Mouse (Mus musculus): ENCODE results near the gene Klhl11. TPM values are rescaled to one million over a fixed set of nuclear protein-coding genes. Genes with fewer than 3 reads are reported as not detected.

Gene Klhl11
- polyA plus RNA-seq, 1 experiment from 2014 or later, result 11.7 TPM

- H3K4me1 ChIP-seq (ENCODE audit: control insufficient read depth, insufficient read depth, low read length), result no peaks in the 10 kb centered on the region
- no peak overlapping the region for H3K9ac ChIP-seq (ENCODE audit: low read depth, low read length)
- H3K9me3 ChIP-seq (ENCODE audit: control insufficient read depth, low read length), result no peaks in the 10 kb centered on the region
- 94% methylated on average over 3 of the region's 3 CpGs for WGBS
- ATAC-seq (ENCODE audit: low read depth) (no peak), DNase-seq (ENCODE audit: low spot score) (no peak)
- no peaks in the 10 kb centered on the region for H3K27me3 ChIP-seq (replicated peaks; ENCODE audit: control insufficient read depth, insufficient read depth, low read length)
- H3K4me3 ChIP-seq (ENCODE audit: low read depth, low read length), result no peak overlapping the region
- H3K36me3 ChIP-seq (ENCODE audit: control insufficient read depth, insufficient read depth, low read length), result peaks cover 91% of the 10 kb centered on the region
- no peak overlapping the region for H3K27ac ChIP-seq (replicated peaks; ENCODE audit: low read depth, low read length)
- H3K4me2 ChIP-seq (ENCODE audit: low read depth, low read length), result no peak overlapping the region
Observed at GRCm38 (mm10) chr11:100484461-100484860, 11.9 kb upstream of the Klhl11 start.

GRCm38 (mm10) chr11:100479152-100479551 lies 6.6 kb upstream of the Klhl11 start:
- H3K4me2 ChIP-seq (ENCODE audit: low read depth, low read length), result no peak overlapping the region
- peaks cover 83% of the 10 kb centered on the region for H3K36me3 ChIP-seq (ENCODE audit: control insufficient read depth, insufficient read depth, low read length)
- H3K9me3 ChIP-seq (ENCODE audit: control insufficient read depth, low read length), result no peaks in the 10 kb centered on the region
- ATAC-seq (ENCODE audit: low read depth), result peak; percentile 67
- H3K4me3 ChIP-seq (ENCODE audit: low read depth, low read length), result no peak overlapping the region
- H3K27me3 ChIP-seq (replicated peaks; ENCODE audit: control insufficient read depth, insufficient read depth, low read length), result no peaks in the 10 kb centered on the region
- DNase-seq (ENCODE audit: low spot score), result peak; percentile 42
- WGBS, result 78% methylated on average over 7 of the region's 7 CpGs
- H3K4me1 ChIP-seq (ENCODE audit: control insufficient read depth, insufficient read depth, low read length), result no peaks in the 10 kb centered on the region
- no peak overlapping the region for H3K9ac ChIP-seq (ENCODE audit: low read depth, low read length)
- H3K27ac ChIP-seq (replicated peaks; ENCODE audit: low read depth, low read length), result 0 out of 2 replicates have a peak overlapping the region, but pooled peaks have one; percentile 21

- no peak for ATAC-seq (ENCODE audit: low read depth)
- DNase-seq (ENCODE audit: low spot score), result no peak
- 88% methylated on average over 5 of the region's 5 CpGs for WGBS
- H3K27me3 ChIP-seq (replicated peaks; ENCODE audit: control insufficient read depth, insufficient read depth, low read length), result no peaks in the 10 kb centered on the region
- no peaks in the 10 kb centered on the region for H3K9me3 ChIP-seq (ENCODE audit: control insufficient read depth, low read length)
- no peak overlapping the region for H3K4me3 ChIP-seq (ENCODE audit: low read depth, low read length)
- no peak overlapping the region for H3K4me2 ChIP-seq (ENCODE audit: low read depth, low read length)
- H3K27ac ChIP-seq (replicated peaks; ENCODE audit: low read depth, low read length), result no peak overlapping the region
- H3K9ac ChIP-seq (ENCODE audit: low read depth, low read length), result no peak overlapping the region
- peaks cover 56% of the 10 kb centered on the region for H3K36me3 ChIP-seq (ENCODE audit: control insufficient read depth, insufficient read depth, low read length)
- peaks cover 2% of the 10 kb centered on the region for H3K4me1 ChIP-seq (ENCODE audit: control insufficient read depth, insufficient read depth, low read length)
Observed at GRCm38 (mm10) chr11:100476281-100476680, 3.7 kb upstream of the Klhl11 start.

GRCm38 (mm10) chr11:100472935-100473295 lies 374 bp upstream of the Klhl11 start:
- H3K4me2 ChIP-seq (ENCODE audit: low read depth, low read length), result peak overlapping the region; percentile 32; the same call in 1 of the 2 replicates
- no peak for DNase-seq (ENCODE audit: low spot score)
- H3K27ac ChIP-seq (replicated peaks; ENCODE audit: low read depth, low read length), result peak overlapping the region; percentile 84; the same call in 1 of the 2 replicates
- H3K9ac ChIP-seq (ENCODE audit: low read depth, low read length), result peak overlapping the region; percentile 96
- peaks cover 22% of the 10 kb centered on the region for H3K36me3 ChIP-seq (ENCODE audit: control insufficient read depth, insufficient read depth, low read length)
- ATAC-seq (ENCODE audit: low read depth), result peak; percentile 13; the same call in 1 of the 2 replicates
- H3K4me1 ChIP-seq (ENCODE audit: control insufficient read depth, insufficient read depth, low read length), result peaks cover 15% of the 10 kb centered on the region
- peak overlapping the region; percentile 97 for H3K4me3 ChIP-seq (ENCODE audit: low read depth, low read length)
- WGBS, result 36% methylated on average over 5 of the region's 5 CpGs
- H3K9me3 ChIP-seq (ENCODE audit: control insufficient read depth, low read length), result no peaks in the 10 kb centered on the region
- H3K27me3 ChIP-seq (replicated peaks; ENCODE audit: control insufficient read depth, insufficient read depth, low read length), result no peaks in the 10 kb centered on the region

- Histone ChIP-seq H3K36me3 (ENCODE audit: control insufficient read depth, insufficient read depth, low read length) (peaks cover 19% of the 10 kb centered on the region), H3K9ac (ENCODE audit: low read depth, low read length) (peak overlapping the region; percentile 96), H3K4me2 (ENCODE audit: low read depth, low read length) (peak overlapping the region; percentile 79), H3K9me3 (ENCODE audit: control insufficient read depth, low read length) (no peaks in the 10 kb centered on the region), H3K27me3 (replicated peaks; ENCODE audit: control insufficient read depth, insufficient read depth, low read length) (no peaks in the 10 kb centered on the region), H3K27ac (replicated peaks; ENCODE audit: low read depth, low read length) (0 out of 2 replicates have a peak overlapping the region, but pooled peaks have one; percentile 21), H3K4me3 (ENCODE audit: low read depth, low read length) (peak overlapping the region; percentile 97), H3K4me1 (ENCODE audit: control insufficient read depth, insufficient read depth, low read length) (peaks cover 15% of the 10 kb centered on the region)
- 3% methylated on average over 28 of the region's 30 CpGs for WGBS
- ATAC-seq (ENCODE audit: low read depth) (peak; percentile 7; the same call in 1 of the 2 replicates), DNase-seq (ENCODE audit: low spot score) (no peak)
Observed at GRCm38 (mm10) chr11:100471352-100472196, 967 bp downstream of the Klhl11 start.

- no peaks in the 10 kb centered on the region for H3K27me3 ChIP-seq (replicated peaks; ENCODE audit: control insufficient read depth, insufficient read depth, low read length)
- ATAC-seq (ENCODE audit: low read depth) (no peak), DNase-seq (ENCODE audit: low spot score) (no peak)
- WGBS, result 83% methylated on average over 1 of the region's 1 CpGs
- H3K36me3 ChIP-seq (ENCODE audit: control insufficient read depth, insufficient read depth, low read length), result peaks cover 38% of the 10 kb centered on the region
- H3K9ac ChIP-seq (ENCODE audit: low read depth, low read length), result no peak overlapping the region
- H3K27ac ChIP-seq (replicated peaks; ENCODE audit: low read depth, low read length), result no peak overlapping the region
- no peaks in the 10 kb centered on the region for H3K9me3 ChIP-seq (ENCODE audit: control insufficient read depth, low read length)
- H3K4me1 ChIP-seq (ENCODE audit: control insufficient read depth, insufficient read depth, low read length), result peaks cover 8% of the 10 kb centered on the region
- H3K4me3 ChIP-seq (ENCODE audit: low read depth, low read length), result no peak overlapping the region
- H3K4me2 ChIP-seq (ENCODE audit: low read depth, low read length), result no peak overlapping the region
Observed at GRCm38 (mm10) chr11:100465833-100466232, 6.7 kb downstream of the Klhl11 start.

- Histone ChIP-seq H3K4me3 (ENCODE audit: low read depth, low read length) (no peak overlapping the region), H3K27me3 (replicated peaks; ENCODE audit: control insufficient read depth, insufficient read depth, low read length) (no peaks in the 10 kb centered on the region), H3K9me3 (ENCODE audit: control insufficient read depth, low read length) (no peaks in the 10 kb centered on the region), H3K27ac (replicated peaks; ENCODE audit: low read depth, low read length) (no peak overlapping the region), H3K4me2 (ENCODE audit: low read depth, low read length) (no peak overlapping the region), H3K4me1 (ENCODE audit: control insufficient read depth, insufficient read depth, low read length) (peaks cover 3% of the 10 kb centered on the region; the same call in 1 of the 2 replicates), H3K36me3 (ENCODE audit: control insufficient read depth, insufficient read depth, low read length) (peaks cover 38% of the 10 kb centered on the region), H3K9ac (ENCODE audit: low read depth, low read length) (no peak overlapping the region)
- 81% methylated on average over 1 of the region's 1 CpGs for WGBS
- DNase-seq (ENCODE audit: low spot score), result no peak
- ATAC-seq (ENCODE audit: low read depth), result no peak
Observed at GRCm38 (mm10) chr11:100465229-100465792, 7.2 kb downstream of the Klhl11 start.

GRCm38 (mm10) chr11:100462699-100463098 lies 9.8 kb downstream of the Klhl11 start:
- 95% methylated on average over 10 of the region's 10 CpGs for WGBS
- H3K36me3 ChIP-seq (ENCODE audit: control insufficient read depth, insufficient read depth, low read length), result peaks cover 59% of the 10 kb centered on the region
- H3K9ac ChIP-seq (ENCODE audit: low read depth, low read length), result no peak overlapping the region
- no peaks in the 10 kb centered on the region for H3K9me3 ChIP-seq (ENCODE audit: control insufficient read depth, low read length)
- no peaks in the 10 kb centered on the region for H3K4me1 ChIP-seq (ENCODE audit: control insufficient read depth, insufficient read depth, low read length)
- H3K27me3 ChIP-seq (replicated peaks; ENCODE audit: control insufficient read depth, insufficient read depth, low read length), result no peaks in the 10 kb centered on the region
- no peak overlapping the region for H3K27ac ChIP-seq (replicated peaks; ENCODE audit: low read depth, low read length)
- no peak overlapping the region for H3K4me3 ChIP-seq (ENCODE audit: low read depth, low read length)
- no peak overlapping the region for H3K4me2 ChIP-seq (ENCODE audit: low read depth, low read length)
- ATAC-seq (ENCODE audit: low read depth) (no peak), DNase-seq (ENCODE audit: low spot score) (no peak)

All from embryonic facial prominence, embryonic 14.5 days (tissue).